Mouse (Mus musculus) heart, embryonic 12.5 days (tissue): ENCODE data around the gene Sart1. TPM values are rescaled to one million over a fixed set of nuclear protein-coding genes. Genes with fewer than 3 reads are reported as not detected.
"Not testable (repeated sequence)": the region's sequence is repeated elsewhere in the genome, so short reads cannot be mapped to it uniquely, and the experiment has no call there.

Experiments used
- ATAC-seq: fragments of 200-750 bp; cut with Nextera tagmentation; 2 replicates; pipeline ENCODE4 v1.8.0; 2017; ENCODE audit warnings: moderate TSS enrichment, moderate library complexity; ENCODE audit not compliant: insufficient number of reproducible peaks, low FRiP score
- H3K27ac ChIP-seq: fragments of 300-500 bp; sonication (generic); 2 replicates; pipeline ENCODE4 v1.5.1; 2016; ENCODE audit warnings: mild to moderate bottlenecking, moderate library complexity; ENCODE audit not compliant: poor library complexity, severe bottlenecking
- H3K27me3 ChIP-seq: fragments of 300-500 bp; sonication (generic); replicated peaks from 2 replicates; pipeline ENCODE4 v1.6.1; 2016; ENCODE audit warnings: mild to moderate bottlenecking, moderate library complexity
- H3K36me3 ChIP-seq: fragments of 300-500 bp; sonication (generic); 2 replicates; pipeline ENCODE4 v1.6.1; 2016; ENCODE audit warnings: mild to moderate bottlenecking, moderate library complexity
- H3K4me1 ChIP-seq: fragments of 300-500 bp; sonication (generic); replicated peaks from 2 replicates; pipeline ENCODE4 v1.6.1; 2016; ENCODE audit warnings: mild to moderate bottlenecking
- H3K4me2 ChIP-seq: fragments of 300-500 bp; sonication (generic); 2 replicates; pipeline ENCODE4 v1.6.1; 2016; ENCODE audit warnings: mild to moderate bottlenecking, moderate library complexity
- H3K4me3 ChIP-seq: fragments of 300-500 bp; sonication (generic); 2 replicates; pipeline ENCODE4 v1.5.1; 2016; ENCODE audit warnings: mild to moderate bottlenecking
- H3K9ac ChIP-seq: fragments of 300-500 bp; sonication (generic); 2 replicates; pipeline ENCODE4 v1.6.1; 2016; ENCODE audit warnings: mild to moderate bottlenecking, moderate library complexity
- H3K9me3 ChIP-seq: fragments of 300-500 bp; sonication (generic); replicated peaks from 2 replicates; pipeline ENCODE4 v1.6.1; 2016; ENCODE audit warnings: mild to moderate bottlenecking, moderate library complexity
- WGBS: fragments of 180-500 bp; shearing (Covaris S2); methylation state at CpG from one replicate; pipeline ENCODE4 v1.1.7; 2016; 5-methylcytosine and 5-hydroxymethylcytosine counted together
- polyA plus RNA-seq: library from polyadenylated mRNA; unstranded; fragments of >200 nt; fragmentation: Nextera tagmentation; extraction: Ambion mirVana; gene quantifications from 2 replicates; pipeline ENCODE4 v1.2.1, GENCODE M21; 2016

Sart1 gene
- polyA plus RNA-seq, 1 experiment from 2014 or later, result 61.6 TPM

GRCm38 (mm10) chr19:5413840-5414239 lies 25.3 kb upstream of the Sart1 start:
- Histone ChIP-seq H3K36me3 (no peaks in the 10 kb centered on the region), H3K9ac (no peak overlapping the region), H3K27ac (no peak overlapping the region), H3K27me3 (no peaks in the 10 kb centered on the region), H3K4me2 (no peak overlapping the region), H3K4me3 (no peak overlapping the region), H3K9me3 (no peaks in the 10 kb centered on the region), H3K4me1 (peaks cover 10% of the 10 kb centered on the region)
- WGBS, result 72% methylated on average over 4 of the region's 4 CpGs
- no peak for ATAC-seq

GRCm38 (mm10) chr19:5411961-5412360 lies 23.5 kb upstream of the Sart1 start:
- Histone ChIP-seq H3K9ac (no peak overlapping the region), H3K9me3 (no peaks in the 10 kb centered on the region), H3K4me2 (no peak overlapping the region), H3K36me3 (no peaks in the 10 kb centered on the region), H3K27me3 (no peaks in the 10 kb centered on the region), H3K4me1 (peaks cover 26% of the 10 kb centered on the region), H3K27ac (no peak overlapping the region), H3K4me3 (no peak overlapping the region)
- 62% methylated on average over 5 of the region's 5 CpGs for WGBS
- no peak for ATAC-seq

GRCm38 (mm10) chr19:5410641-5411040 lies 22.1 kb upstream of the Sart1 start:
- H3K27me3 ChIP-seq, result no peaks in the 10 kb centered on the region
- no peaks in the 10 kb centered on the region for H3K9me3 ChIP-seq
- 73% methylated on average over 5 of the region's 5 CpGs for WGBS
- H3K9ac ChIP-seq, result no peak overlapping the region
- H3K27ac ChIP-seq, result no peak overlapping the region
- peaks cover 29% of the 10 kb centered on the region for H3K4me1 ChIP-seq
- ATAC-seq, result no peak
- no peaks in the 10 kb centered on the region for H3K36me3 ChIP-seq
- H3K4me3 ChIP-seq, result no peak overlapping the region
- no peak overlapping the region for H3K4me2 ChIP-seq

DNA sequence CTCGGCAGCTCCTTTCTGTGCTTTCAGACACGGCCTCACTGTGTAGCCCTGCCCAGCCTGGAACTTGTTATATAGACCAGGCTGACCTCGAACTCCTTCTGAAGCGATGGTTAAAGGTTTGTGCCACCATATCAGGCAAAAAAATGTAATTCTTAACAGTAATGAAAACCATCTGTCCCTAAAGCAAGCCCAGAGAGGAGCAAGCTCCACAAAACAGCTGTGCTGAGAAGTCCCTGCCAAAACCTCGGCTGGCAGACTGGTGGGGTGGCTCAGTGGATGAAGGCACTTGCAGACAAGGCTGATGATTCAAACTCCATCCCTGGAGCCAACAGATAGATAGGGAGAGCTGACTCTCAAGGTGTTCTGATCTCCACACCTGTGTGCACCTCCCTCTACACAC lies 20.6 kb upstream of the Sart1 start:
- 0 out of 2 replicates have a peak overlapping the region, but pooled peaks have one; percentile 11 for H3K9ac ChIP-seq
- no peaks in the 10 kb centered on the region for H3K36me3 ChIP-seq
- no peak for ATAC-seq
- H3K4me2 ChIP-seq, result no peak overlapping the region
- H3K4me3 ChIP-seq, result no peak overlapping the region
- 80% methylated on average over 5 of the region's 5 CpGs for WGBS
- H3K4me1 ChIP-seq, result peaks cover 25% of the 10 kb centered on the region
- no peak overlapping the region; the same call in 1 of the 2 replicates for H3K27ac ChIP-seq
- H3K27me3 ChIP-seq, result no peaks in the 10 kb centered on the region
- no peaks in the 10 kb centered on the region for H3K9me3 ChIP-seq

GRCm38 (mm10) chr19:5408057-5409001 lies 19.8 kb upstream of the Sart1 start:
- H3K27ac ChIP-seq, result peak overlapping the region; percentile 39
- no peaks in the 10 kb centered on the region for H3K27me3 ChIP-seq
- H3K4me2 ChIP-seq, result peak overlapping the region; percentile 72
- no peaks in the 10 kb centered on the region for H3K36me3 ChIP-seq
- H3K4me1 ChIP-seq, result peaks cover 25% of the 10 kb centered on the region
- H3K9me3 ChIP-seq, result no peaks in the 10 kb centered on the region
- H3K9ac ChIP-seq, result 0 out of 2 replicates have a peak overlapping the region, but pooled peaks have one; percentile 11
- WGBS, result 75% methylated on average over 13 of the region's 13 CpGs
- no peak overlapping the region; the same call in 1 of the 2 replicates for H3K4me3 ChIP-seq
- ATAC-seq, result no peak

- Histone ChIP-seq H3K9me3 (no peaks in the 10 kb centered on the region), H3K9ac (peak overlapping the region; percentile 84), H3K36me3 (no peaks in the 10 kb centered on the region), H3K27ac (peak overlapping the region; percentile 95), H3K4me3 (peak overlapping the region; percentile 59), H3K4me1 (peaks cover 25% of the 10 kb centered on the region), H3K27me3 (no peaks in the 10 kb centered on the region), H3K4me2 (peak overlapping the region; percentile 72)
- peak; percentile 75 for ATAC-seq
- 22% methylated on average over 7 of the region's 7 CpGs for WGBS
These were observed 18.6 kb upstream of the Sart1 start for GRCm38 (mm10) chr19:5407133-5407532.

- Histone ChIP-seq H3K4me2 (peak overlapping the region; percentile 72), H3K27ac (peak overlapping the region; percentile 95), H3K4me1 (peaks cover 21% of the 10 kb centered on the region), H3K9ac (peak overlapping the region; percentile 84), H3K4me3 (peak overlapping the region; percentile 59)
- H3K36me3 ChIP-seq, H3K27me3 ChIP-seq, H3K9me3 ChIP-seq: not testable (repeated sequence)
- peak; percentile 81 for ATAC-seq
- 17% methylated on average over 25 of the region's 25 CpGs for WGBS
These were observed 18.1 kb upstream of the Sart1 start for GRCm38 (mm10) chr19:5406531-5407126.

DNA sequence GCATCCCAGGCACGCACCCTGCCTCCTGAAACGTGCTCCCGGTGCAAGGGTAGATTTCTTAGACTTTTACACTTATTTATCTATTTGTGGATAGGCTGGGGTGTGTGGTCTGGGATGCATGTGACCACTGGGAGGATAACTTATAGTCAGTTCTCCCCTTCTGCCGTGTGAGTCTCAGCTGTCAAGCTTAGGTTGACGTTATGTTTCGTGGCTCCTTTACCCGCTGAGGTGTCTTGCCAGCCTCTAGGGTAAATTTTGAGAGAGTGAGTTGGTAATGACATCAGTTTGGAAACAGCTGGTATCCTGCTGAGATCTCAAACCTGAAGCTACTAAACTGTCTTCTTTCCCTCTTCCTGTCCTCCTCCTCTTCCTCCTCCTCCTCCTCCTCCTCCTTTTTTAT lies 17.4 kb upstream of the Sart1 start:
- Histone ChIP-seq H3K4me3 (peak overlapping the region; percentile 42), H3K9ac (peak overlapping the region; percentile 63), H3K36me3 (no peaks in the 10 kb centered on the region), H3K27me3 (no peaks in the 10 kb centered on the region), H3K4me1 (peaks cover 20% of the 10 kb centered on the region), H3K4me2 (peak overlapping the region; percentile 69), H3K9me3 (no peaks in the 10 kb centered on the region), H3K27ac (peak overlapping the region; percentile 54; the same call in 1 of the 2 replicates)
- 18% methylated on average over 7 of the region's 7 CpGs for WGBS
- ATAC-seq, result no peak

GRCm38 (mm10) chr19:5402293-5402692 lies 13.8 kb upstream of the Sart1 start, which contains the start of gene Tsga10ip:
Gene Tsga10ip (minus strand): TSS chr19:5402526.
- Histone ChIP-seq H3K36me3 (no peaks in the 10 kb centered on the region), H3K4me2 (no peak within 1 kb of the TSS), H3K27ac (no peak within 1 kb of the TSS), H3K9me3 (no peaks in the 10 kb centered on the region), H3K9ac (no peak within 1 kb of the TSS), H3K27me3 (no peaks in the 10 kb centered on the region), H3K4me3 (no peak within 1 kb of the TSS), H3K4me1 (peaks cover 4% of the 10 kb centered on the region)
- 84% methylated on average over 8 of the region's 8 CpGs for WGBS
- no peak for ATAC-seq

DNA sequence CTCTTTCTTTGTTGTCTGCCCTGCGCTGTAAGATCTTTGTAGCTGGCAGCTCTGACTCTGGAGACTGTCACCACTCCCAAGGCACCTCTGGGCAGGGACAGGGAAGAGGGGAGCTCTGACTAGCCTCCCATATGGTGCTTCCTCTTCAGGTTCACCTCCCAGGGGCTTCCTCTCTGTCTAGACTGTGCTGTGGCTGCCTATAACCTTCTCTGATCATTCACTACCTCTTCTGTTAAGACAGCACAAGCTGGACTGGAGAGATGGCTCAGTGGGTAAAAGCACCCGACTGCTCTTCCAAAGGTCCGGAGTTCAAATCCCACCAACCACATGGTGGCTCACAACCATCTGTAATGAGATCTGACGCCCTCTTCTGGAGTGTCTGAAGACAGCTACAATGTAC lies 12.6 kb upstream of the Sart1 start:
- 0 out of 2 replicates have a peak, but pooled peaks have one; percentile 17 for ATAC-seq
- not testable (repeated sequence) for H3K36me3 ChIP-seq, H3K9me3 ChIP-seq, H3K4me3 ChIP-seq, H3K4me1 ChIP-seq, H3K9ac ChIP-seq, H3K27me3 ChIP-seq, H3K27ac ChIP-seq
- H3K4me2 ChIP-seq, result peak overlapping the region; percentile 28
- WGBS, result 60% methylated on average over 4 of the region's 4 CpGs

- no peak overlapping the region for H3K4me2 ChIP-seq
- WGBS, result 65% methylated on average over 4 of the region's 4 CpGs
- no peak overlapping the region for H3K9ac ChIP-seq
- ATAC-seq, result no peak
- no peak overlapping the region for H3K27ac ChIP-seq
- H3K4me1 ChIP-seq, result peaks cover 13% of the 10 kb centered on the region
- no peaks in the 10 kb centered on the region for H3K27me3 ChIP-seq
- H3K36me3 ChIP-seq, result no peaks in the 10 kb centered on the region
- no peak overlapping the region for H3K4me3 ChIP-seq
- H3K9me3 ChIP-seq, result no peaks in the 10 kb centered on the region
These were observed 6.9 kb upstream of the Sart1 start for GRCm38 (mm10) chr19:5395371-5395770.
